Mouse (Mus musculus): Measurements from ENCODE around the gene Gm11037. TPM values are rescaled to one million over a fixed set of nuclear protein-coding genes. Genes with fewer than 3 reads are reported as not detected.

Gene Gm11037
- total RNA-seq, 4 experiments from 2014 or later = not detected

GRCm38 (mm10) chr2:131179246-131179886 is 46.1 kb downstream of the Gm11037 start:
- DNase-seq (ENCODE audit: low spot score in 2 of 2) = peak in 1 of 2 experiments; percentile 48

GRCm38 (mm10) chr2:131179990-131180587 is 46.8 kb downstream of the Gm11037 start, which contains the start of gene Cenpb:
Cenpb (minus strand) TSS chr2:131180067.
- DNase-seq (ENCODE audit: low spot score in 2 of 2) = peak in 1 of 2 experiments; percentile 79

Other genes starting within 250 kb of the Gm11037 start
- gene 4930402H24Rik, start 227.1 kb upstream of the Gm11037 start, total RNA-seq (2022) = 100 to 1,000 TPM in 1 of 4 experiments, 10 to 100 TPM in 3; 74.4 to 113 (median 91.0) TPM
- gene Atrn, start 227.0 kb upstream of the Gm11037 start, total RNA-seq (2022) = 100 to 1,000 TPM in 3 of 4 experiments, 10 to 100 TPM in 1; 98.2 to 108 (median 104) TPM
- gene Gfra4, start 90.4 kb upstream of the Gm11037 start, total RNA-seq (2022) = 10 to 100 TPM; 52.8 to 62.0 (median 58.8) TPM
- gene Adam33, start 69.7 kb upstream of the Gm11037 start, total RNA-seq (2022) = 1 to 10 TPM in 2 of 4 experiments, under 1 TPM in 2; 0.62 to 1.4 (median 1.0) TPM
- gene Siglec1, start 46.7 kb upstream of the Gm11037 start, total RNA-seq (2022) = 1 to 10 TPM in 1 of 4 experiments, under 1 TPM in 3; 0.39 to 1.5 (median 0.75) TPM
- 10 to 100 TPM in 2 of 4 experiments, 1 to 10 TPM in 2; 8.8 to 11.8 (median 9.6) TPM for gene Hspa12b, start 6.2 kb upstream of the Gm11037 start, total RNA-seq (2022)
- gene 1700037H04Rik, start 26.6 kb downstream of the Gm11037 start, total RNA-seq (2022) = 10 to 100 TPM; 53.5 to 59.8 (median 57.2) TPM
- 10 to 100 TPM; 65.8 to 79.4 (median 73.1) TPM for gene Cenpb, start 46.6 kb downstream of the Gm11037 start, total RNA-seq (2022)
- 10 to 100 TPM; 21.6 to 31.4 (median 25.4) TPM for gene Cdc25b, start 53.5 kb downstream of the Gm11037 start, total RNA-seq (2022)
- 10 to 100 TPM in 2 of 4 experiments, 1 to 10 TPM in 2; 6.7 to 10.7 (median 8.8) TPM for gene Spef1, start 53.8 kb downstream of the Gm11037 start, total RNA-seq (2022)
- gene Ap5s1, start 73.6 kb downstream of the Gm11037 start, total RNA-seq (2022) = 10 to 100 TPM; 20.9 to 24.2 (median 22.8) TPM
- gene Mavs, start 100.6 kb downstream of the Gm11037 start, total RNA-seq (2022) = 1 to 10 TPM; 8.5 to 9.1 (median 8.8) TPM
- gene Pank2, start 129.0 kb downstream of the Gm11037 start, total RNA-seq (2022) = 10 to 100 TPM; 43.7 to 61.7 (median 52.4) TPM
- 10 to 100 TPM; 26.5 to 30.2 (median 28.2) TPM for gene Rnf24, start 219.4 kb downstream of the Gm11037 start, total RNA-seq (2022)